Mouse (Mus musculus) B cell, adult (primary cell): ENCODE results near the gene Trpv2. TPM values are rescaled to one million over a fixed set of nuclear protein-coding genes. Genes with fewer than 3 reads are reported as not detected.

Experiments
- total RNA-seq: library from RNA; stranded (reverse); gene quantifications from 4 replicates; pipeline ENCODE4 v1.2.4, GENCODE M21; 2023; ENCODE audit not compliant: inconsistent age

The Trpv2 gene
- total RNA-seq = 44.5 to 51.4 TPM (median 46.3 TPM) in 4 replicates

DNA sequence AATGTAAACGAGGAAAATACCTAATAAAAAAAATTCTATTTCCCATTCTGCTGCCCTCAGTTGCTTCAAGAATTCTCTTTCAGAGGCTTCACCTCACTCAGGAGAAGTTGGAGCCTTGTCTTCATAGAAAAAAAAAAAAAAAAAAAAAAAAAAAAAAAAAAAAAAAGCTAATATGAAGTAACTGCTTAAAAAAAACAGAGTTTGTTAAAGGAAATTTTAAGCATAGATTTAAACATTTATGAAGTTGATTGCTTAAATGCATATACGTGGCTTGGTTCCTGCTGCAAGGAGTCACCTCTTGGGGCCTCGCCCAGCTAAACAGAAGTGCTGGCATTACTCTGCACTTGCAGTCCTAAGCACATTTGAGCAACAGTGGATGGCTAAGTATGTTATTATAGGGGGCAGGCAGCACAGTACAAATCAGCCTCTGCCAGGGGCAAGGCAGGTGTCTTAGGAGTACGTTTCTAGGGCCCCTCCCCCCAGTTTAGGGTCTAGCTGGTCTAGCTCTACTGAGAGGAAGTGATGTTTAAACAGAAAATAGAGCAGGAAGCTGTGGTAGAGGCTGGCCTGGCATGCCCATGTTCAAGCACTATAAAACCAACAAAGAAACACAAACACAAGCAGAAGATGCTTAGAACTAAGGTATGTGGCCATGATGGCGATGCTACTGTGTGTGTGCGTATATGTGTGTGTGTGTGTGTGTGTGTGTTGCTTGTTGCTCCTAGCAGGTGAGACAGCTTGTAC is at the start of gene Trpv2:
Trpv2 (plus strand) TSS at position 528 of the 744 bp plus-strand sequence.

DNA sequence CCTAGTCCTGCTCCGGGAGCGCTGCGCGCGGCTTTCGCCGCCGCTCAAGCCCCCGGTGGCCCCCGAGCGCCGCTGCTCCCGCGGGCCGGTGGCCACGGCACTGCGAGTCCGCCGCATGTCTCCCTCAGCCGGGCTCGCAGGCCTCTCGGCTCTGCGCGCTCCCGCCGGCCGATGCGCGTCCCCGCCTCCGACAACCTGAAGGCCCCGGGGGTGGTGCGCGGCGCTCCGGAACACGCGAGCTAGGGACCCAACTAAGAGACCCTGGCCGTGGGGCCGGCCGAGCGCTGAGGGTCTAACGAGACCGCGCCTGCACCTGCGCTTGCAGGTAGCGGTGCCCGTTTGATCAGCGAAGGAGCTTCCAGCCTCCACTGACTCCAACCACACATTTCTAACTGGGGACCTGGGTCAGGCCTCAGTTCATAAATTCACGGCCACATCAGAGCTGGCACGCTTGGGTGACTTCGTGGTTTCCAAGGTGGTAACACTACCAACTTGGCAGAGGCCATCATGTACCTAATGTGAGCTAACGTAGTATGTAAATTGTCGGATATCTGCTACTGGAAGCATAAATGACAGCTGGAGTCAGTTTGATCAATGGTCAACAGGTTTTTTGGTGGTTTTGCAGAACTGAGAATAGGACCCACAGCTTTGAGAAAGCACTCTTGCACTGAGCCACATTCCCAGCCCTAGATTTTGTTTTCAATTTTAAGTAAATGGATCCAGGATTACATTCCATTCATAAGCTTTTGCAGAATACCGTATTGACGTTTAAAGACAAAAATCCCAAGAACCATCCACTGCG is 35.0 kb upstream of the Trpv2 start, which contains the start of gene Cenpv:
Cenpv (minus strand) TSS at position 173 of the 802 bp plus-strand sequence.

DNA sequence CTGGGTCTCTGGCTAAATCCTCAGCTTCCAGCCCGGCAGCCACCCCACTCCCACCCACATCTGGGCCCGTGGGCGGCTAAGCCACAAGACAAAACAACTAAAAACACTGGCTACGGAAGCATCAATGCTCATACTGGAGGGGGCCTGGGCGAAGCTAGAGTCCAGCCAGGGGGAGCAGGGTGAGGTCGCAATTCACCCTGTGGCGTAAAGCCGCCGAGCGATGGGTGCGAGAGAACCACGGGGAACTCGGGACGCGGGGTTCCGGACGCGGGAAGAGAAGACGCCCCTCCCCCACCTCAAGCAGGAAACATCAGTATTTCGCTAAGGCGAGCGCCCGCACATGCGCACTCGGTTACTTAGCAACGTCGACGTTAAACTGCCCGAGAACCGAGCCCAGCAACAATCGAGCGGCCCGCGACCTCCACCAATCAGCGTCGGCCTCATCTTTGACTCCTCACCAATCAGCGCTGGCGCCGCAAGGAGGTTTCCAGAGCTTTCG is 23.5 kb upstream of the Trpv2 start, which contains the start of gene Ubb:
Ubb (plus strand) TSS at position 445 of the 499 bp plus-strand sequence.

DNA sequence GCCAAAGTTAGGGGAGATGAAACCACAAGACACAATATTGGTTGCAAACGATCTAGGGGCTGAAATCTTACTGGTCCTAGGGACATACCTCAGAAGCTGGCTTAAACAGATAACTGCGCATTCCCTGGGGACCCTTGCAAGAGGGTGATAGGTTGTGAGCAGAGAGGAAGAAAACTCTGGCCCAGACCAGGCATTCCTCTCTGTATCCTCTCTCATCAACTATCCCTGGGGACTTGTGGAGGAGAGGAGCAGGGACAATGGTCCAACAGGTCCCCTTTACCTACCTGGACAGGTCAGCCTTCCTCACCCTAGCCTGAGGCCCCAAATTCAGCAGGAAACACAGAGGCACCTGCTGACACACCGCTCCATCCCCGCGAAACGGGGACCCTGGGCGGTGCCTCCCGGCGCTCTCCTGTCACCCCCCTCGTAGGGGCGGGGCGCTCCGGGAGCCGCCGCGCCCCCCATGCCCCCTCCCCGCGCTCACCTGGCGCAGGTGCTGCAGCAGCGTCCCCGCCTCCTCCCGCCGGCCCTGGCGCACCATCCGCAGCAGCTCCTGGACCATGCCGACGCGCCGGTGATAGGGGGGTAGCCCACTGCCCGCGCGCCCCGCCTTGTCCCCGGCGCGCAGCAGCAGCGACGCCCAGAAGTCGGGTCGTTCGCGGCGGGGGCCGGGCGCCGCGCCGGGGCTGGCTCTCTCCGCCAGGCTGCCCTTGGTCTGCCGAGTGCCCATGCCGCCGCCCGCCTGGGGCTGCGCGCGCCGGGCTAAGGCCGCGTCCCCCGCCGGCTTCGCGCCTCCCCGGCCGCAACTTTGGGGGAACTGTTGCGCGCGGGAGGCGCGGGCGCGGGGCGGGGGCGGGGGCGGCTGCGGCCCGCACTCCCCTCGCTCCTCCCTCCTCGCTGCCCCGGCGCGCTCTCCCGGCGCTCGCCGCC is 73.6 kb downstream of the Trpv2 start, which contains the start of gene Lrrc75a:
Lrrc75a (minus strand) TSS at position 863 of the 930 bp plus-strand sequence.

DNA sequence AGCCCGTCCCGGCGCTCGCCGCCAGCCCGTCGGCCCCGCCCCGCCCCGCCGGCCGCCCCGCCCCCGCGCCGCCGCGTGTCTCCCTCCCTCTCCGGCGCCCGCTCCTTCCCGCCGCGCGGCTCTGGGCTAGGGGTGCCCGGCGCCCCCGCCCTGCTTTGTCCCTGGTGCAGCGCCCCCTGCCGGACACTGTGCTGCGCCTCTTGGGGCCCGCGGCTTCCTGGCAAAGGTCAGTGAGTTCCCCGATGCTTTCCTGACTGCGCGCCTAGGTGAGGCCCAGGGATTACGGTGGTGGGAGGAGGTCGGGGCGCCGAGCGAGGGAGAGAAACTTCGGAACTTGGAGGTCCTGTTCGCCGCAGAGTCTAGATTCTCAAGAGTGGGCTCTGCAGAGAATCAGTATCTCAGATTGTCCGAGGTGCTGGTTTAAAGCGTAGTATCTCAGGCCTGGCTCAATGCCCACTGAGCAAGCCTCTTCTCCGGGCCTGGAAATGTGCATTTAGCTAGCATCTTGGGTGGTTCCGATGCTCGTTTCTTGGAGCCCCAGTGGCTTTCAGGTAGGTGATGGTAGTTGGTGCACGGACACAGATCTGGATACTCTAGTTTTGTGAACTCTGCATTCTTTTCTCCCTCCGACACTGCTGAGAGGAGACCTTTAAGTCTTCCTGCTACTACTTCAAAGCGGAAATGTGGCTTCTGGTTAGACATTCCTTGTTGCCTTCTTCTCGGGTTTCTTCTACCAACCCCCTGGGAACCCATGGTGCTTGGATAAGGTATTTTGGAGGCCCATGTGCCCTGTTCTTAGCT is 74.5 kb downstream of the Trpv2 start, which contains the start of gene Mmgt2:
Mmgt2 (plus strand) TSS at position 74 of the 801 bp plus-strand sequence.

Other genes with a start within 250 kb of the Trpv2 start
- 6.5 to 10.3 TPM (median 7.4 TPM) in 4 replicates for gene Pigl, start 116.0 kb upstream of the Trpv2 start, total RNA-seq
- 287 to 342 TPM (median 318 TPM) in 4 replicates for gene Ncor1, start 115.9 kb upstream of the Trpv2 start, total RNA-seq
- gene Cenpv, start 35.2 kb upstream of the Trpv2 start, total RNA-seq = 0.81 to 4.4 TPM (median 2.4 TPM) in 4 replicates
- 1,224 to 1,294 TPM (median 1,261 TPM) in 4 replicates for gene Ubb, start 23.3 kb upstream of the Trpv2 start, total RNA-seq
- 3.7 to 8.2 TPM (median 5.9 TPM) in 4 replicates for gene Lrrc75a, start 74.0 kb downstream of the Trpv2 start, total RNA-seq
- gene Mmgt2, start 74.2 kb downstream of the Trpv2 start, total RNA-seq = 21.1 to 28.3 TPM (median 27.1 TPM) in 4 replicates
- 4.6 to 9.0 TPM (median 5.8 TPM) in 4 replicates for gene Zfp287, start 157.4 kb downstream of the Trpv2 start, total RNA-seq
- gene Gm10428, start 178.6 kb downstream of the Trpv2 start, total RNA-seq = not detected in 4 replicates
- 0.81 to 1.9 TPM (median 1.3 TPM) in 4 replicates for gene Zfp286, start 215.0 kb downstream of the Trpv2 start, total RNA-seq
- gene Trim16, start 245.7 kb downstream of the Trpv2 start, total RNA-seq = 1.1 to 2.2 TPM (median 2.0 TPM) in 4 replicates